Mouse (Mus musculus) lung, adult 2 months (tissue): ENCODE data around the gene Ppp2r1a. TPM values are rescaled to one million over a fixed set of nuclear protein-coding genes. Genes with fewer than 3 reads are reported as not detected.
A peak's percentile ranks its signal among the peaks of the same experiment; 100 is the strongest.

Experiments
- DNase-seq: peaks from one replicate; pipeline ENCODE4 v3.0.0; 2022
- H3K4me1 ChIP-seq: fragments of 200-500 bp; 2 replicates; pipeline ENCODE4 v1.6.1; 2011; ENCODE audit warnings: low read length; ENCODE audit not compliant: control insufficient read depth, insufficient read depth
- H3K4me3 ChIP-seq: fragments of 200-500 bp; replicated peaks from 2 replicates; pipeline ENCODE3; 2011; ENCODE audit warnings: low read depth, mild to moderate bottlenecking, control low read depth, low read length; ENCODE audit errors: extremely low read depth
- CTCF ChIP-seq: fragments of 200-500 bp; IDR thresholded peaks from 2 replicates; pipeline ENCODE4 v1.5.1; 2011; ENCODE audit warnings: mild to moderate bottlenecking, low read length, control low read depth; ENCODE audit not compliant: insufficient read depth
- POLR2A ChIP-seq: fragments of 200-500 bp; IDR thresholded peaks from 2 replicates; pipeline ENCODE4 v1.6.1; 2011; ENCODE audit warnings: low read depth, mild to moderate bottlenecking, control low read depth, low read length, borderline replicate concordance; ENCODE audit errors: extremely low read depth
- WGBS: fragments of 180-500 bp; shearing (Covaris S2); methylation state at CpG from one replicate; pipeline ENCODE4 v1.1.7; 2018; 5-methylcytosine and 5-hydroxymethylcytosine counted together
- polyA plus RNA-seq: library from polyadenylated mRNA; depleted of rRNA; stranded (reverse); fragments of >200 nt; gene quantifications from 2 replicates; pipeline ENCODE4 v1.2.3, GENCODE M21; 2012; rRNA removed

Ppp2r1a gene
- 146 and 208 TPM in 2 replicates for polyA plus RNA-seq

GRCm38 (mm10) chr17:20944985-20945891, at the start of gene Ppp2r1a:
Gene Ppp2r1a, plus strand, starts transcription at chr17:20945311.
- peak; percentile 100 for DNase-seq
- Histone ChIP-seq H3K4me3 (peak within 1 kb of the TSS; percentile 97), H3K4me1 (peaks cover 16% of the 10 kb centered on the region)
- under 1% methylated on average over 69 of the region's 69 CpGs for WGBS
- TF ChIP-seq CTCF (no peak), POLR2A (peak; percentile 91)

DNA sequence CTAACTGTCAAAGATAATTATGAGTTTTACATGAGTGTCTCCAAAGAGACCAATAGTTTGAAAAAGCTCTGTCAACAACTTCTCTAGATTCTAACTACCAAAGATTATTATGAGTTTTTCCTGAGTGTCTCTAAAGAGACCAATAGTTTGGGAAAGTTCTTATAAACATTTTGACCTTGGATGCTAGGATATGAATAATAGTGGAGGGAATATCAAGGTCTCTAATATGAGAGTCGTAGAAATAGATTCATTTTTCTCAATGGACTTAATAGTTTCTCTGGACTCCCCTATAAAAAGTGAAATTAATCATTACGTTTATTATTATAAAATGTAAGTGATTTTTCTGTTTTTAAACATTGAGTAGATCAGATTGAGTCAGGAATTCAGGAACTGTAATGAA, 40.1 kb upstream of the Ppp2r1a start, which contains the start of gene Vmn1r231:
Gene Vmn1r231, minus strand, starts transcription at position 101 of the 400 bp plus-strand sequence.
- no peaks in the 10 kb centered on the region for H3K4me1 ChIP-seq
- 38% methylated on average over 2 of the region's 2 CpGs for WGBS
- TF ChIP-seq CTCF (no peak), POLR2A (no peak)
- no peak within 1 kb of the TSS for H3K4me3 ChIP-seq
- no peak for DNase-seq

DNA sequence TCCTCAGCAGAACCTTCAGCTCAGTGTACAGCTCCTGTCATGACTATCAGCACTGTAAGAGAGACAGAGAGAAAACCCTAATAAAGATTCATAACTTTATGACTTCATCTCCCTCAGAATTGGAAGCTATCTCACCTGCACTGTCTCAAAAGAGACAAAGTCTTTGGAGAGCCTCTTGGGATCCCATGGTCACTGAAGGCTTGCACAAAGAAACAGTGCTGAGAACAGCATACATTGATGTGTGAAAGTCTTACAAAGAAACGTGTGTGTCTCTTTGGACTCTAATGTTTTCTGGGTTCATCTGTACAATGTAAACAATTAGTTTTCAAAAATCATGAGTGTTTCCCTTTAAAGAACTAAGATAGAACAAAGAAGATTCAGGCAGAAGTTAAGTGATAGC, 25.5 kb upstream of the Ppp2r1a start, which contains the start of gene Vmn1r232:
Gene Vmn1r232, minus strand, starts transcription at position 101 of the 400 bp plus-strand sequence.
- Histone ChIP-seq H3K4me1 (no peaks in the 10 kb centered on the region), H3K4me3 (no peak within 1 kb of the TSS)
- no peak for TF ChIP-seq POLR2A
- no peak for TF ChIP-seq CTCF
- WGBS = 21% methylated on average over 1 of the region's 1 CpGs
- no peak for DNase-seq

- Histone ChIP-seq H3K4me3 (peak overlapping the region; percentile 67), H3K4me1 (peaks cover 12% of the 10 kb centered on the region)
- TF ChIP-seq CTCF (no peak), POLR2A (no peak)
- DNase-seq = no peak
- 35% methylated on average over 3 of the region's 3 CpGs for WGBS
Measured at GRCm38 (mm10) chr17:20944226-20944625, 885 bp upstream of the Ppp2r1a start.

DNA sequence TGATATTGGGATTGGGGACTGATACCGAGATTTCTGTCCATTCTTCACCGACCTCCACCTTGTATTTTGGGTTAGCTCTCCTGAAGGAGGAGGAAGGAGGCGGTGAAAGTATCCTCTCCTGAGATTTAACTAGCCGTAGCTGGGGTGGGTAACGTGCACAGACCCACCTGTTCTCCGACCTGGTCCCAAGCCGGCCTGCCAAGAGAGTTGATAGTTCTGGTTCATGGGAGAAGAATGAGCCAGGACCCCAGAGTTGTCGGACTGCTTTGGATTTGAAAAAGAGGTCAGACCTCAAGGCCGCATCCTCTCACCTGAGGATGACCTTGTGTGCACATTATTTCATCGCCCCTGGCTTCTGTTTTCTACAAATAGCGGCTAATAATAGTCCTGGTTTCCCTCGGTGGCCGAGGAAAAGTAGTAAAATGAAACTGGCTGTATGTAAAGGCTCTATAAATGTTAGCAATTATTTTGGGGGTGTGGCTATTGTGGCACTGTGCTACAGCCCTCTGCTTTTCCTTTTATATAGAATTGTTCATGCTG, 985 bp downstream of the Ppp2r1a start:
- DNase-seq = peak; percentile 17
- peak overlapping the region; percentile 97 for H3K4me3 ChIP-seq
- peaks cover 16% of the 10 kb centered on the region for H3K4me1 ChIP-seq
- WGBS = under 1% methylated on average over 13 of the region's 13 CpGs
- TF ChIP-seq POLR2A (no peak), CTCF (no peak)

DNA sequence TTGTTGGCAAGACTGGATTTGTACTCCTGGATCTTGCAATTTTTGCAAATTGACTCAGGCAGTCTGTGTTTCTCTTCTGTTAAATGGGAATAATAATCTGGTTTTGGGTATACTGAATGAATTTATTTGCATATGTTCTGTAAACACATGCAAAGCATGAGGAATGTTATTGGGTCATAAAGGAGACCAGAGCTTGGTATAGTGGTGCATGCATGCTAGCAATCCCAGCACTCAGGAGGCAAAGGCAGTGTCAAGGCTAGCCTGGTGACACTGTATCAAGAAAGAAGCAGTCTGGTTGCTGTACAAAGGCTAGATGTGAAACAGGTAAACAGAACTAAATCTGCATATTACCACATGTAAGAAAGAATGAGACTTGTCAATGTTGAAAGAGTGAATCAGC, 1.5 kb downstream of the Ppp2r1a start:
- TF ChIP-seq CTCF (no peak), POLR2A (no peak)
- H3K4me3 ChIP-seq = peak overlapping the region; percentile 97
- H3K4me1 ChIP-seq = peaks cover 16% of the 10 kb centered on the region
- no peak for DNase-seq

GRCm38 (mm10) chr17:20960386-20960785, 15.3 kb downstream of the Ppp2r1a start:
- no peak for DNase-seq
- Histone ChIP-seq H3K4me1 (no peaks in the 10 kb centered on the region), H3K4me3 (no peak overlapping the region)
- 91% methylated on average over 5 of the region's 5 CpGs for WGBS
- no peak for TF ChIP-seq POLR2A
- TF ChIP-seq CTCF = no peak

- no peaks in the 10 kb centered on the region for H3K4me1 ChIP-seq
- WGBS = 90% methylated on average over 4 of the region's 4 CpGs
- no peak for TF ChIP-seq POLR2A
- no peak for TF ChIP-seq CTCF
- H3K4me3 ChIP-seq = no peak overlapping the region
- no peak for DNase-seq
Measured at GRCm38 (mm10) chr17:20965421-20965820, 20.3 kb downstream of the Ppp2r1a start.

GRCm38 (mm10) chr17:20966681-20967080, 21.6 kb downstream of the Ppp2r1a start:
- Histone ChIP-seq H3K4me3 (no peak overlapping the region), H3K4me1 (no peaks in the 10 kb centered on the region)
- no peak for TF ChIP-seq POLR2A
- TF ChIP-seq CTCF = no peak
- no peak for DNase-seq
